Mouse (Mus musculus) CH12.LX (cell line): ENCODE data around the gene Tyrobp.

Experiments
- MAFK ChIP-seq: IDR thresholded peaks from 2 replicates; pipeline ENCODE4 v1.6.1; 2011; ENCODE audit warnings: low read length, improper control_type of control experiment; ENCODE audit not compliant: insufficient replicate concordance
- POLR2A ChIP-seq: IDR thresholded peaks from 2 replicates; pipeline ENCODE4 v1.6.1; 2011; ENCODE audit warnings: low read depth, mild to moderate bottlenecking, improper control_type of control experiment, low read length

DNA sequence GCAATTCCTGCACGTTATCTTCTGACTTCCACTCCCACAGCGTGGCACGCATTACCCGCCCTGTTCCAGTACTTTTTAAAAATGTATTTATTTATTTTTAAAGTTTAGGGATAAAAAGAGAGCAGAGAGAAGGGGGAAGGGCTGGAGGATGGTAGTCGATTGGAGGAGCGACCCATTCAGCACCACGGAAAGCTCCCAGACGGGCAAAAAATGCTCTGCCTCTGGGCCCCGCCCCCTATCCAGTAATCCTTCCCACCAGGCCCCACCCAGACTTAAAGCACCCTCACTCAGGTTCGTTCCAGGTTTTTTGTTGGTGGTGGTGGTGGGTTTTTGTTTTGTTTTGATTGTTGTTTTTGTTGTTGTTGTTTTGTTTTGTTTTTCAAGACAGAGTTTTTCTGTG lies 20.7 kb downstream of the Tyrobp start:
- TF ChIP-seq MAFK, result no peak
- TF ChIP-seq POLR2A, result no peak
